Mouse (Mus musculus) ovary, postnatal 10 days (tissue): ENCODE data around the gene Dmrtc2.
"Not testable (repeated sequence)": the region's sequence is repeated elsewhere in the genome, so short reads cannot be mapped to it uniquely, and the experiment has no call there.

ENCODE experiments used
- DNase-seq: peaks from one replicate; pipeline ENCODE4 v3.0.0; 2022; ENCODE audit warnings: low spot score

Gene Dmrtc2

GRCm38 (mm10) chr7:24869080-24869479 lies 777 bp upstream of the Dmrtc2 start:
- no peak for DNase-seq

- DNase-seq, result no peak
These were observed 7.7 kb downstream of the Dmrtc2 start for GRCm38 (mm10) chr7:24877588-24877987.

- no peak for DNase-seq
These were observed 9.8 kb downstream of the Dmrtc2 start for GRCm38 (mm10) chr7:24879620-24880019.

GRCm38 (mm10) chr7:24882416-24883199 lies 12.8 kb downstream of the Dmrtc2 start:
- DNase-seq, result no peak

- DNase-seq, result peak; percentile 94
These were observed 14.2 kb downstream of the Dmrtc2 start, which contains the start of gene Rps19 for GRCm38 (mm10) chr7:24883896-24884692. Gene Rps19 (plus strand): TSS chr7:24884371.

- peak; percentile 34 for DNase-seq
These were observed 14.9 kb downstream of the Dmrtc2 start for GRCm38 (mm10) chr7:24884693-24885291.

GRCm38 (mm10) chr7:24885468-24886307 lies 15.8 kb downstream of the Dmrtc2 start:
- no peak for DNase-seq

GRCm38 (mm10) chr7:24886308-24886633 lies 16.4 kb downstream of the Dmrtc2 start:
- no peak for DNase-seq

- DNase-seq, result no peak
These were observed 17.2 kb downstream of the Dmrtc2 start for GRCm38 (mm10) chr7:24887096-24887495.

GRCm38 (mm10) chr7:24889431-24890220 lies 19.8 kb downstream of the Dmrtc2 start:
- no peak for DNase-seq

- DNase-seq, result peak; percentile 38
These were observed 20.7 kb downstream of the Dmrtc2 start for GRCm38 (mm10) chr7:24890281-24891216.

GRCm38 (mm10) chr7:24891241-24892124 lies 21.6 kb downstream of the Dmrtc2 start:
- DNase-seq, result no peak

GRCm38 (mm10) chr7:24892125-24892583 lies 22.3 kb downstream of the Dmrtc2 start:
- no peak for DNase-seq

- DNase-seq, result not testable (repeated sequence)
These were observed 25.9 kb downstream of the Dmrtc2 start for GRCm38 (mm10) chr7:24895749-24896148.

- DNase-seq, result no peak
These were observed 26.4 kb downstream of the Dmrtc2 start for GRCm38 (mm10) chr7:24896269-24896668.

GRCm38 (mm10) chr7:24897224-24897623 lies 27.4 kb downstream of the Dmrtc2 start, which contains the start of gene Cd79a:
Gene Cd79a (plus strand): TSS chr7:24897381.
- no peak for DNase-seq

GRCm38 (mm10) chr7:24897959-24898358 lies 28.1 kb downstream of the Dmrtc2 start:
- DNase-seq, result no peak

- no peak for DNase-seq
These were observed 31.3 kb downstream of the Dmrtc2 start for GRCm38 (mm10) chr7:24901114-24901513.

- no peak for DNase-seq
These were observed 32.0 kb downstream of the Dmrtc2 start for GRCm38 (mm10) chr7:24901842-24902241.
